Mouse (Mus musculus): Measurements from ENCODE around the gene Wnt7a.

DNA sequence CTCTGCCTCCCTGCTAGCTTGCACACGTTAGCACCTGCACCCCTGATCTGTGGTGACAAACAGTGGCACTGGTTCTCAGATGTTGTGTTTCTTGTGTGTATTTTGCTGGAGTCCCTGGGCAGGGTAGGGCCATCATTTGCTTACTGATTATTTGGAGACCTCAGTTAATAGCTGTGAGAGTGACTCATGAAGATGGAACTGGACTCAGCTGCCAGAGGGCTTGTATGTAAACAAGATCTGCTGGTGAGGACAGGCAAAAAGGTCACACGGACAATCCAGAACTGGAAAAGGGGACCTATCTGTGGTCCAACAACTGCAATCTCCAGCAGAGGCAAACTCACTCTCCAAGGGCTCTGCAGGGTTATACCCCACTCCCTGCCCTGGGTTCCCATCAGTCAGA lies 52.8 kb downstream of the Wnt7a start:
- TF ChIP-seq CTCF (IDR thresholded peaks at IDR 0.05; ENCODE audit: insufficient read depth, low read depth, low read length) (no peak), POLR2A (IDR thresholded peaks at IDR 0.05; ENCODE audit: insufficient read depth, low read depth, low read length) (no peak)
